Mouse (Mus musculus): ENCODE results near the gene Tmigd3.

The Tmigd3 gene

DNA sequence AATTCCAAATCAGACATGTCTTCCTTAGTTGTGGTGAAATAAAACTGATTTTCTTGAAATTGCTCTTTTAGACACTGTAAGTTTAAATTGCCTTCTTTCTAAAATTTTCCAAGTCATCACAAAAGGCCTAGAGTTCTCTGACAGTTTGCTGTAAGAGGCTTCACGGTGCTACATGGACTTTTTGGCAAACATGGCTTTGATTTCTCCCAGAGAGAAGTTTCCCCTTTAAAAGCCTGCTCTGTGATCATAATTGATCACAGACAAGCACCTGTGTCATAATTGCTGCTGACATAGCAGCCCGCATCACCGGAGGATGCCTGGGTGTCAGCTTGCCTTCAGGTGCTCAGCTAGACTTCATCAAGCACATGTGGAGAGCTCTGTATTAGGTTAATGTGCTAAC, at the start of gene Tmigd3, which contains the start of gene Adora3:
Gene Tmigd3 (plus strand): TSS at position 346 of the 400 bp plus-strand sequence.
Gene Adora3 (plus strand): TSS at position 301 of the 400 bp plus-strand sequence.
- no peak for DNase-seq (ENCODE audit: low read depth, low spot score)

DNA sequence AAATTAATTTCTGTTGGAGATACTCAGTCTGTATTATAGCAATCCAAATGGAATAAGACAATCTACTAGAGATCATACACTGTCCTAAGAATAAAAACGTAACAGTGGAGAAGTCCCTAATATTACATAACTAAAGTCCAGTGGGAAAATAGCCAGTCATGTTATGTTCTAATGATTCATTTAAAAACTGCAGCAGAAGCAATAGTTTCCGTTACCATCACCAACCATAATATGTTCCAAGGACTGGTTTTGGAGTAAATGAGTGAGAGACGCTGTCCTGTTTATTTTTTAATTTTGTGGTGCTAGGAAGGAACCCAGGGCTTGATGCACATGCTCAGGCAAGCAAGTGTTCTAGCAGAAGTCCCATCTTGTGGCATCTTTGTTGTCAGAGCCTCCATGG, 49.2 kb upstream of the Tmigd3 start:
- DNase-seq (ENCODE audit: low read depth, low spot score), result no peak

DNA sequence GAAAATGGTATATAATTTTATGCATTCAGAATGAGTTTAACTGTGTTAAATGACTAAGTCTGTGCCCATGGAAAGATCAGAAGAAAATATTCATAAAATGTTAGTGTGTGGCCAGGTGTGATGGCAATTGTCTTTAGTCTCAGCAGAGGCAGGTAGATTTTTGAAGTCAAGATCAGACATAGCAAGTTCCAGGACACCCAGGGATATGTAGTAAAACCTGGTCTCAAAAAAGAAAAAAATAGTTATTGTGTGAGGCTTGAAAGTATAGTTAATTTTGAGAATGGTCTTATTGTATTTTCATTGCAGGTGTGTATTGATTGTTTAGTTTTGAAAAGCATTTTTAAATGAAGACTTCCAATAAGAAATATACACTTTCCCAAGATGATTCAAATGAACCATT, 47.1 kb upstream of the Tmigd3 start:
- DNase-seq (ENCODE audit: low read depth, low spot score), result no peak

DNA sequence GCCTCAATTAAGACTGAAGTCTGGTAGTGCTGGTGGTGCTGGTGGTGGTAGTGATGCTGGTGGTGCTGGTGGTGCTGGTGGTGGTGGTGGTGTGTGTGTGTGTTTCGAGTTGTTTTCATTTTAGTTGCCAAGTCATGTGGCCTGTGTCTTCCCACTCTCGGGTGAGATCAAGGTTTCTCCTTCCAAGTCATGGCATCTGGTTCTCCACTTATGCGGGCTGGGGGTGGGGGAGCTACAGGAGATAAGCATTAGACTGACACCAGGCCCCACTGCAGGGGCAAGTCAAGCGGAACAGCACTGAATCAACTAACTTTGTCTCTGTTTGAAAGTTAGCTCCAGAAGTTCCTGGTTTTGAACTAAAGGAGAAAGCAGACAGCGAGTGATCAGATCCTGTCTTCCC, 46.6 kb upstream of the Tmigd3 start:
- DNase-seq (ENCODE audit: low read depth, low spot score), result no peak

DNA sequence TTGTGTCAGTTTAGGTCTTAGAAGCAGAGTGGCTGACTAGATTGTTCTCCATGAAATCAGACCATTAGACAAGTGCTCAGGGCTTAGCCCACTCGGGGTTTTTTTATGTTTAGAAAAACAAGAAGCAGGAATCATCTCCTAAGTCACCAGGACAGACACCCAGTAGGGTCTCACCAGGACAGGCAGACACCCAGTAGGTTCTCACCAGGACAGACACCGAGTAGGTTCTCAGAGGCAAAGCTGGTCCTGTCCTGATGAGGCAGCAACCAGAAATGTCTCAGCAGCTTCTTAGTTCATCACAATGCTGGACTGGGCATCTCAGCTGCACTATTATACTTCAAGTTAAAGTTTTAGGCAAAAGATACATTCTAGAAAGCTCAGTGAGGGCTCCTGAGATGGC, 46.0 kb upstream of the Tmigd3 start:
- DNase-seq (ENCODE audit: low read depth, low spot score), result no peak

DNA sequence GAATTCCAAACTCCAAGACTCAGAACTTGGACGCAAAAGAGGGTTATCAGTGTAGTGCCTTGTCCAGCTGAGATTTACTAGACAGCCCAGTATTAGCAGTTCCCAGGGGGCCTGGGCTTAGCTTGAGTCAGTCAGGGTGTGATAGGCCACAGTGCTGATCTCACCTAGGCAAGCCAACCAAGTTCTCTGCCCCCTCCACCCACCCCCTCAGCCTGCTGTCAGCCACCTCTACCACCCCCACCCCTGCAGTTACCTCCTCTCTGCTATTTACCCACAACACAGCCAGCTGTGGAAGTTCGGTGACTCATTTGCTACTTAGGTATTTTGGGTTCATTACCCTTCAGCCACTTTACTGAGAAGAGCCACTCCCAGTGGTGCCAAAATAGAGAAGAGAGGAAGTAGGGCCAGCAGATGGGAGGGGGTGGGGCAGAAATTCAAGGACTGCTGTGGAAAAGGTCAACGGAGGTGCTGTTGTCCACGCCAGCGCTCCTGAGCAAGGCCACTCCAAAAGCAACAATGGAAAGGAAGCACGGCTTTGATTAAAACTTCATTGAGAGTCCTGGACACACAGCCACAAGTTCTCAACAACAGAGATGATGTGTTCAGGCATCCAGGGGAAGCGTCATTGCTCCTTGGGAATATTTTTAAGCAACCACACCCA, 45.1 kb upstream of the Tmigd3 start:
- DNase-seq (ENCODE audit: low read depth, low spot score), result peak; percentile 47

DNA sequence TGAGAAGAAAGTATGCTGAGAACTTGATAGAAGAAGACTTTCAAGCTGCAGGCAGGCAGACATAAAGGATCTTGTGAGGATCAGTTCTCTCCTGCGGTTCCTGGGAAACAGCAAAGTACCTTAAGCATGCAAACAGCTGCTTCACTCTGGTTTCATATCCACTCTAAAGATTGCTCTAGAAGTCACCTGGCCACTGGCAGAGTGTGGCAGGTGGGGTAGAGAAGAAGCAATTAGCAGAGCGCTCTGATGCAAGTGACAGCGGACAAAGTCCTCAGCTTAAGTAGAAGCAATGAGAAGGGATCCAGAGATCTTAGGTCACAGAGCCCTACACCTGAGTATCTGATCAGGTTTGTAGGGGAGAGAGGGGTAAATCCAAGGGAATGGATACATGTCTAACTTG, 39.1 kb upstream of the Tmigd3 start:
- no peak for DNase-seq (ENCODE audit: low read depth, low spot score)

DNA sequence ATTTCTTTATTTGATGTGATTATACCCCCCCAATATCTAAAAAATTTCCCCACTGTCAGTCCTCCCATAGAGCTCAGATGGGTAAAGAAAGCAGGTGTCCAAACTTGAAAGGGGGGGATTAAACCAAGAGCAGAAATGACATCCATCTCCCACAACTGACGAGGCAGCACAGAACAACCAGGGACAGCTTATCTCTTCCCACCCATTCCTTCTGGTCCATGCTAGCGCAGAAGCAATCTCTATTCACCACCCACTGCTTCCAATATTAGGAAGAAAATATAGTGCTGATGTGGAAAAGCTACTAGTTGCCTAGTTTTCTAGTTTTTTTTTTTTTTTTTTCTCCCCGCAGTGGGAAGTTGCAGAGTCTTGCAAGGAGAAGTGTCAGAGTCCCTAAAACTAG, 34.8 kb upstream of the Tmigd3 start:
- DNase-seq (ENCODE audit: low read depth, low spot score), result no peak

DNA sequence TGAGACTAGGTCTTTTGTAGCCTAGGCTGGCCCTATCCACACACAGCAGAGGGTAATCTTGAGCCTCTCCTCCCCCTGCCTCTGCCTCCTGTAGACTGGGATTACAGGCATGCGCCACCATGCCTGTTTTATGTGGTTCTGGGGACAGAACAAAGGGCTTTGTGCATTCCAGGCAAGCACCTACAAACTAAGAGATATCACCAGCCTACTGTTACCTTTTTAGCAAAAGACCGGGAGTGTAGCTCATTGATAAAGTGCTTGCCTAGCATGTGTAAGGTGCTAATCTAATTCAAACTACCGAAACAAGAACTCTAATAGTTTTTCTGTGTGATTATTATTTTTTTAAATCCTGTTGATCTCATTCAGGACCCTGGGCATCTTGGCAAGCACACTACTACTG, 33.8 kb upstream of the Tmigd3 start:
- no peak for DNase-seq (ENCODE audit: low read depth, low spot score)

DNA sequence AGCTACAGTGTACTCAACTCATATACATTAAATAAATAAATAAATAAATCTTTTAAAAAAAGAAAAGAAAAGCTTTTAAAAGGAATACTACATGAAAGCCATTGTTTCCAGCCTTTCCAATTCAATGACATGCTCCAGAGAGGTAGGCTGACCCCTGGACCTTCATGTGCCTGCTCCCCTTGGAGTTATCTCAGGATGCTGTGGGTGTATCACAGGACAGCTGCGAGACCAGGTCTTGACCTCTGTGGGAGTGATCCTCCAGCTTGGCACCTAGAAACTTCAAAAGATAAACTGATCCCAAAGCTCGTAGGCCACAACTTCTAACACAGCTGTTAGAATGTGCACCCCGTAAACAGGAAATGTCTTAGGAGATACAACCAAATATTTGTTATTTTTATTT, 32.0 kb upstream of the Tmigd3 start:
- DNase-seq (ENCODE audit: low read depth, low spot score), result no peak

DNA sequence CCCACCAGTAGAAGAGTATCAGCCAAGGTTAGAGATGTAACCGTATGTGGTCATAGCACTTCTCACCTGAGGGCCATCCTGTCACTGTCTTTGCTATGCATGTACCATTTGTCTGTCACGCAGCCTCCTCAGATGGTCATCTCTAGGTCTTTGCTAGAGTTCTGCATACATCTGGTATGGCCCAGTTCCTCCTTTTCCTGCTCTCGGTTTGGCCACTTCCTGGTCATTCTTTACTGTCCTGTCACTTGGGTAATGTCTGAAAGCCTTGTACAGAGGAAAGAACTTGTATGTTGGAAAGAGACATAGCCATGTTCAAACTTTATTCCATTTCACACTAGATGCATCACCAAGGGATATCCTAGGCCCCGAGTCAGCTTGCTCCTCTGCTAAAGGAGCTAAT, 30.9 kb upstream of the Tmigd3 start:
- DNase-seq (ENCODE audit: low read depth, low spot score), result no peak

DNA sequence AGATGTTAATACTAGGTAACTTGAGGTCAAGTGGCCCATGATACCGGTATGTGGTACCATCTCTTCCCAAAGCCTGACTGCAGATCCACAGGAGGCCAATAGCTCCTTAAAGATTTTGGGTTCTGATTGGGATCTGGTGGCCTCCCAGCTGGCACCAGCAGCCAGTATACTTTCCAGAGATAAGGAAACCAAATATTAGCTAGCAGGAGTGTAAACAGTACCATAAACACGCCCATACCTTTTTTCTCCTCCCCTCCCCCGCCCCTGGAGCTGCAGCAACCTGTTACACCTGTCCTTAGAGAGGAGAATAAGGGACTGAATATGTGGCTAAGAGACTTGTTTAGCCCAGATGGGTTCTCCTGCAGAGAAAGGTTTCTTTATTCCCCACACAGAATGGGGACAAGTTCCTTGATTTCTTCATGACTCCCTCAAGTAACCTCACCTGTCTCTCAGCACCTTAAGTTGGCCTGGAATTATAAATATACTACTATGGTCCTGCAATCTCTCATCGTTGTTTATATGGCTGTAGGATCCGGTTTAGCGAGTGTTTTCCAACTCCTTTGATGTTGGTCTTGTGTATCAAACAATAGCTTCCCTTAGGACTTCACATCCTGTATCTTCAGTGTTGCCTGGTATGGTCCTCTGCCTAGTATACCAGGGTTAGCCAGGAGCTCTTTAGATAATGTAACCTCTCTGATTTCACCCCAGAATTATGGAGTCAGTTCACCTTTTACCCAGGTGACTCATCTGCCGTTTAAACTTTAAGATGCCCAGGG, 24.2 kb upstream of the Tmigd3 start:
- DNase-seq (ENCODE audit: low read depth, low spot score), result no peak

DNA sequence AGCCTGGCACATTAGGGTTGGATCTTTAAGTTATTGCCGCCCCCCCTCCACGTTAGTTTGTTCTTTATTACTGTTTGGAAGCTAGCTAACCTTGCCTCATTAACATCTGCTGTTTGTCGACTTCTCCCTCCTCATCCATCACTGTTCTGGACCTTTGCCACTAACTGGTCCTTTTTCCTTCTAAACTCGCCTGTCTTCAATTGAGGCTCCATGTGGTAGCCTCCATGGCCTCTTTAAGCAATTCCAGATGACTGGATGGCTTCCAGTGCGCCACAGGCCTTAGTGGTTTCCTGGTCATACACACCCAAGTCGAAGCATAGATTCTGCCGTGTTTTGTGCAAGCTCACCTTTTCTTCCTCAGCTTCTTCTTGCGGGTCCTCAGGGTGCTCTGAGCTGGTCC, 16.9 kb upstream of the Tmigd3 start:
- no peak for DNase-seq (ENCODE audit: low read depth, low spot score)

DNA sequence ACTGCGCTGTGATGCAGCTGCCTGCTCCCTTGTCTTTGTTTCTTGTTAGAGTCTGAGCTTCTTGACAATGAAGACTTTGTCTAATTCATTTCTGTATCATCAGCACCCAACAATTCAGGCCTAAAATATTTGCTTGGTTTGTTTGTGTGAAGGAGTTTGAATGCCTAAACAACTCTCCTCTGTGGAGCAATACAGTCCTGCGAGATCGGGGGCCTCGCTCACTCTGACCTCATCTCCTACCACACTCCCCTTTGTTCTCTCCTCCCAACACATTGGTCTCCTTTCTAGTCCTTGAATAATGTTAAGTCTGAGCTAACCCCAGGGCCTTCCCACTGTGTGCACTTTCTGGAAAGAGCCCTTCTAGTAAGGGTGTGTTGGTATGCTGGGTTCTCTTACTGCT, 15.9 kb upstream of the Tmigd3 start:
- no peak for DNase-seq (ENCODE audit: low read depth, low spot score)

DNA sequence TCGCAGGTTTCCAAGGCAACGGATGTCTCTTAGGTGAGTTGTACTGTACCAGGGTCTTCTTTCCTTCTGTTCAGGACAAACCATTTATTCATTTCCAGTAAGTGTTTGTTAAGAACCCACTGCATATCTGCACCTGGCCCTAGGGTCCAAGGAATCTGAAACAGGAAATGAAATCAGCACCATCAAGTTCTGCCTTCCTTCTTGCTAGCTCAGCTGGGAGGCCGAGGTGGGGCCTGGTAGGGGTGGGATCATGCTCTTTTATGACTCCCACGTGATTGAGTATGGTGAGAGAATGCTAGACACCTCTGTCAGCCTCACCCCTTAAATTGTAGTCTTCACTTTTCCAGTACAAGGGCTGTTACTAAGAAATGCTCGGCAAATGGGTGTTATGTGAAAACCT, 13.2 kb upstream of the Tmigd3 start:
- DNase-seq (ENCODE audit: low read depth, low spot score), result no peak

DNA sequence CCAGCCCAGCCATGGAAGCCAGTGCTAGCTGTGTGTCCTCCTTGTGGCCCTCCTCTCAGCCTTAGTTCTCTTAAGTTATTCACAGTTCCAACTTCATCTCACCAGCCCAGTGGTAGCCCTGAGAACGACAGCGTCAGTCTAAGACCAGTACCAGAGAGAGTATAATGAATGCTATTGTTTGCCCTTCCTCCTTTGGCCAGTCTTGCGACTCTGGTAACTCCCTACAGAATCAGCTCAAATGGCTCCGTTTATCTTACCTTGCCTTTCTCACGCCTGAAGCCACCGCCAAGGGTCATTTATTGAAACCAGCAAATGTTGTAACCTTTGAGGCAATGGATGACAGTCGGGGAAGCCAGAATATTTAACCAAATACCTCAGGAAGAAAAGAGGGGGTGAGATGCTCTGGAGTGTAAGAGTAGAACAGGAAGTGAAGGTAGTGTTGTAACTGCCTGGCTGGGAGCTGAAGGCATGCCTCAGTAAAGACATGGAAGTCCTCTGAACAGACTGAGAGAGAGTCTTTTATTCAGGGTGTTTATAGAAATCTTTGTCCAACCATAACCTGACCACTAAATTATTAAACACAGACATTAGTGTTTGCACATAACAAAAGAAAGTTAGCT, 8.8 kb upstream of the Tmigd3 start:
- DNase-seq (ENCODE audit: low read depth, low spot score), result peak; percentile 23

DNA sequence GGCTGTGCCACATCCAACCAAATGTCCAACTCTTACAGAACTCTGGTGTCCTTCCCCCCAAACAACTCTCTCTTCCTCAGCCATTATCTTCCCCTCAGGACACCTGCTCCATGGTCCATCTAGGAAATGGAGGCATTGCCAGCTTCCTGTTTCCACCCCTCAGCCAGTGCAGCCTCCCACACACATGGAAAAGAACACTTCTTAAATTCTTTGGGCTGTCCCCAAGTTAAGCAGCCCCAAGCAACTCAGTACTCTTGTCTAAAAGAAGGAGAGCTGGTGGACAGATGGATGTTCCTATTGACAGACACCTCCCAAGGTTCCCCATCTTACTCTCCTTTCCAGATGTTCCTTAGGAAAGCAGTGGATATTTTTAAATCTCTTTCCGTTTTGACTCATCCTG, 6.6 kb upstream of the Tmigd3 start:
- DNase-seq (ENCODE audit: low read depth, low spot score), result no peak

DNA sequence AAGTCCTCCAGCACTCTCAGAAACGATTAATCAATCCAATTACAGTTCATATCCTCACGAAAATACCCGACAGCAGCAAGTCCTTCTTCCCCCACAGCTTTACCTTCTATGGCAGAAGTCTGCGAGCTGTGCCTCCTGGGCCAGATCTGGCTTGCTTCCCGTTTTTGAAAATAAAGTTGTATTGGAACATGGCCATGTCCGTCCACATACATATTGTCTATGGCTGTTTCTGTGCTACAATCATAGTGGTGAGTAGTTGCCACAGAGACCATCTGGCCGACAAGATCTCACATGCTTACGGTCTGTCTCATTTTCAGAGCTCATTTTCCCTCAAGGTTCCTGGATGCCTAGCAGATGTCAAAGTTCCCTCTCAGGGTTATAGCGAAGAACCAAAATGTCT, 5.6 kb upstream of the Tmigd3 start:
- no peak for DNase-seq (ENCODE audit: low read depth, low spot score)

DNA sequence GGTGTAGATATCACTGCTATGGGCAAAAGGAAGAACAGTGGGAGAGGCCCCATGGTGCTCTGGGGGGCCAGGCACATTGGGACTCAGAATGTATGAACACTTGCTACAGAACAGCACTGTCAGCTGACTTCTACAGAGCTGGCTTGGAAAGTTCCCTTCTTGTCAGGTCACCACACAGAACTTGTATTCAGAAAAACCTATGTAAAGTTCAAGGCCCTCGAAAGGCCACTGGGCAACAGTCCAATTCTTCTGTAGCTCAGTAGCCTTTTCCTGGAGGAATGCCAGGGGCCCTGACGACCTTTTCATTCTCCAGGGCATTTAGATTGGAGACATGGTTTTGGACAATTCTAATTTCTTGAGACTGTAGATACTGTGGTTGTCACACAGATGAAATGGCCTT, 2.6 kb upstream of the Tmigd3 start:
- no peak for DNase-seq (ENCODE audit: low read depth, low spot score)

DNA sequence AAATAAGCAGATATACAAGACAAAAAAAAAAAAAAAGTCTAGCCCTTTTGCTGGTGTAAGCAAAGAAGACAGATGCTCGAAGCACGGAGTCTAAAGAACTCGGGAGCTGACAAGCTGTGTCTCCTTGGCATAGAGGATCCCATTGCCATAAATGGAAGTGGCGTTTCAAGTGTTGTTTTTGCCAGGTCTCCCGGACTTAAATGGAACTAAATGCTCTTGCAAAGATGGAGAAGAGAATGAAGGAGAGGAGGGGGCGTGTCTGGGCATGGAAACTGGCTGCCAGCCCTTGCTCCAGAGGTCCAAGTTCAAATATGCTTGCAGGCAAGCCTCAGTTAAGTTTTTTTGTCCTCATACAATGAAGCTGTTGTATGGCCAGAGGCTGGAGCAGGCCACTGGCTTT, 1.3 kb downstream of the Tmigd3 start:
- no peak for DNase-seq (ENCODE audit: low read depth, low spot score)

DNA sequence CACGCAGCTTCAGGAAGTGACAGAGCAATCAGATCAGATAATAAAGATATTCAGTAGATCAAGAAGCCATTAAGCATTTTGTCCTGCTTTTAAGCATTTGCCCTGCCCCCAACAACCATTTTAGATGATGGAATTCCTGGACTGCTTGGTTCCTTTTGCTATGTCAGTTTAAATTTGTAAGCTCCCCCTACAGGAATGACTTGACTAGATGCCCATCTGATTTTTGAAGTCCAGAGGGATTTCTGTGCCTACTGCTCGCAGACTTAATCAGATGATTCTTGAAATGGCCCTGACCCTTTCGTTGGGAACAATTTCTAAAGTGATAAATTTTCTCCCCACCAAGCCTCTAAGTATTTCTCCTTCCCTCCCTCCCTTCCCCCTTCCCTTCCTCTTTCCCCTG, 1.9 kb downstream of the Tmigd3 start:
- no peak for DNase-seq (ENCODE audit: low read depth, low spot score)

DNA sequence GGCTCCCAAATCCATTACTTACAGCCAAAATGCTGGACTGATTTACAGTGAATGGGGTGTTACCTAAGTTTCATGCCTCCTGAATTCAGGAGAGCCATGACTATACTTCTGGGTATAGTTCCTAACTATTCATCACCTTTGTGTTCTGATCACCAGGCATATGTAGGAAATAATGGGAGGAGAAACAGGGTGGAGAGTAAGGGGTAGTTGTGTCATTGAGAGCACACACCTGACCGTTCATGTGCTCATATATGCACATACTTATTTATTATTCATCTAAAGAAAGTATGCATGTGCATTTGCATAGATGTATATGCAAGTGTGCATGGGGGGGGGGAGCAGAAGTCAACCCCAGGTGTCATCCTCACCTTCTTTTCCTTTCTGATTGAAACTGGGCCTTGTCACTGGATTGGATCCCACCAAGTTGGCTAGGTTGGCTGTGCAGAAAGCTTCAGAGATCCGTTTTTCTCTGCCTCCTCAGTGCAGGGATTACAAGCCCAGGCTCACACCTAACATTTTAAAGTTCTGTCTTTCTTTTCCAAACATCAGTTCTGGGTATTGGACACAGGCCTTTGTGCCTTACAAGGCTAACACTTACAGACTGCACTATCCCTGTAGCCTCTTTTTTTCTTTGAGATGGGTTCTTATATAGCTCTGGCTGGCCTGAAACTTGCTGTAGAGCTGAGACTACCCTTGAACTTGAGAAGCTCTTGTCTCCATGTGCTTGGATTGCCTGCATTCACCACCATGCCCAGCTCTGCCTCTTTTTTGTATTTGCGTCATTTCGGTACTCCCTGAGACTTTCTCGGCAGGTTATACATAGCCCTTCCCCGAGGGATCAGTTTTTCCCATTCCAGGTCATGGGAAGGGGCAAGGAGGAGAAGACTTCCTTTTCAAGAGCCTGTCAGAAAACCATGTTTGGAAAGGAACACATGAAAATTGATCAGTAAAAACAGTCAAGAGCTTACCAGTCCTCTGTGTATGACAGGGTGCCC, 3.0 kb downstream of the Tmigd3 start:
- no peak for DNase-seq (ENCODE audit: low read depth, low spot score)

Data from ZHBTc4 (cell line).